Mouse (Mus musculus): ENCODE results near the gene Slc39a3. TPM values are rescaled to one million over a fixed set of nuclear protein-coding genes. Genes with fewer than 3 reads are reported as not detected.

The Slc39a3 gene
- total and polyA plus RNA-seq, 3 experiments, result 15.6 to 19.5 TPM; not detected in 1

- TF ChIP-seq ZMIZ1 (IDR thresholded peaks at IDR 0.05; ENCODE audit: low read depth, low read length) (no peak), ZKSCAN1 (IDR thresholded peaks at IDR 0.05; ENCODE audit: low read depth, low read length) (no peak), MAZ (IDR thresholded peaks at IDR 0.05; ENCODE audit: low read depth, low read length) (no peak)
These were observed 45.1 kb upstream of the Slc39a3 start (continued) for GRCm38 (mm10) chr10:81082168-81082960.

- Histone ChIP-seq H3K27ac (ENCODE audit: control insufficient read depth, low read depth, low read length) (no peak overlapping the region), H3K27me3 (ENCODE audit: control insufficient read depth in 1 of 2, insufficient read depth in 2 of 2, low read length in 2 of 2) (no peaks in the 10 kb centered on the region)
These were observed 42.9 kb upstream of the Slc39a3 start for GRCm38 (mm10) chr10:81080008-81080655.

GRCm38 (mm10) chr10:81077916-81078315, 40.7 kb upstream of the Slc39a3 start:
- H3K9ac ChIP-seq (ENCODE audit: control insufficient read depth, low read depth, low read length, poor library complexity, severe bottlenecking), result no peak overlapping the region
- no peak for TF ChIP-seq NELFE (IDR thresholded peaks at IDR 0.05; ENCODE audit: low read depth, low read length)
- no peaks in the 10 kb centered on the region; a peak in 1 of 4 replicates for H3K36me3 ChIP-seq (ENCODE audit: control insufficient read depth in 1 of 2, insufficient read depth in 2 of 2, low read length in 2 of 2)
- H3K27me3 ChIP-seq (ENCODE audit: control insufficient read depth in 1 of 2, insufficient read depth in 2 of 2, low read length in 2 of 2), result no peaks in the 10 kb centered on the region
- no peak overlapping the region for H3K27ac ChIP-seq (ENCODE audit: control insufficient read depth, low read depth, low read length)
- H3K4me1 ChIP-seq (ENCODE audit: control insufficient read depth in 1 of 2, insufficient read depth in 2 of 2, low read length in 2 of 2), result no peaks in the 10 kb centered on the region
- no peak for DNase-seq (ENCODE audit: low read depth, low spot score)
- H3K9me3 ChIP-seq (replicated peaks; ENCODE audit: insufficient read depth, low read length), result no peaks in the 10 kb centered on the region
- H3K79me2 ChIP-seq (ENCODE audit: control insufficient read depth, insufficient read depth, low read length, poor library complexity), result peaks cover 2% of the 10 kb centered on the region
- H3K4me3 ChIP-seq (ENCODE audit: control insufficient read depth in 1 of 2, insufficient read depth in 1 of 2, low read depth in 2 of 2, low read length in 2 of 2), result no peak overlapping the region

More at GRCm38 (mm10) chr10:81080008-81080655, 42.9 kb upstream of the Slc39a3 start:
- no peak overlapping the region for H3K4me3 ChIP-seq (ENCODE audit: control insufficient read depth in 1 of 2, insufficient read depth in 1 of 2, low read depth in 2 of 2, low read length in 2 of 2)
- TF ChIP-seq CHD2 (IDR thresholded peaks at IDR 0.05; ENCODE audit: low read length) (no peak), GABPA (IDR thresholded peaks at IDR 0.05; ENCODE audit: low read depth, low read length) (no peak), RAD21 (IDR thresholded peaks at IDR 0.05; ENCODE audit: low read depth, low read length) (no peak), SMC3 (IDR thresholded peaks at IDR 0.05; ENCODE audit: low read depth, low read length) (no peak), MAZ (IDR thresholded peaks at IDR 0.05; ENCODE audit: low read depth, low read length) (no peak), GATA1 (IDR thresholded peaks at IDR 0.05; ENCODE audit: low read depth, low read length) (no peak), NELFE (IDR thresholded peaks at IDR 0.05; ENCODE audit: low read depth, low read length) (no peak), MEF2A (IDR thresholded peaks at IDR 0.05; ENCODE audit: extremely low read depth, insufficient replicate concordance, low read depth, low read length, poor library complexity, severe bottlenecking) (no peak), UBTF (IDR thresholded peaks at IDR 0.05; ENCODE audit: borderline replicate concordance, insufficient read depth, low read depth, low read length) (no peak), USF1 (IDR thresholded peaks at IDR 0.05; ENCODE audit: low read depth, low read length) (no peak)
- no peak for DNase-seq (ENCODE audit: low read depth, low spot score)
- H3K9me3 ChIP-seq (replicated peaks; ENCODE audit: insufficient read depth, low read length), result no peaks in the 10 kb centered on the region
- H3K9ac ChIP-seq (ENCODE audit: control insufficient read depth, low read depth, low read length, poor library complexity, severe bottlenecking), result no peak overlapping the region
- no peaks in the 10 kb centered on the region for H3K4me1 ChIP-seq (ENCODE audit: control insufficient read depth in 1 of 2, insufficient read depth in 2 of 2, low read length in 2 of 2)
- H3K36me3 ChIP-seq (ENCODE audit: control insufficient read depth in 1 of 2, insufficient read depth in 2 of 2, low read length in 2 of 2), result no peaks in the 10 kb centered on the region; a peak in 1 of 4 replicates
- H3K79me2 ChIP-seq (ENCODE audit: control insufficient read depth, insufficient read depth, low read length, poor library complexity), result no peaks in the 10 kb centered on the region; the same call in 1 of the 2 replicates
